Mouse (Mus musculus) olfactory bulb, adult 2 months (tissue): ENCODE data around the gene Mphosph9.

Source experiments
- CTCF ChIP-seq: fragments of 200-500 bp; IDR thresholded peaks from 2 replicates; pipeline ENCODE4 v1.5.1; 2012; ENCODE audit warnings: low read depth, mild to moderate bottlenecking, low read length, moderate library complexity; ENCODE audit not compliant: insufficient read depth
- POLR2A ChIP-seq: fragments of 200-500 bp; IDR thresholded peaks from 2 replicates; pipeline ENCODE4 v1.6.1; 2012; ENCODE audit warnings: mild to moderate bottlenecking, low read depth, low read length, moderate library complexity; ENCODE audit not compliant: insufficient read depth

- TF ChIP-seq CTCF (no peak), POLR2A (no peak)
Observed at GRCm38 (mm10) chr5:124233874-124234661, 93.7 kb downstream of the Mphosph9 start.
